Mouse (Mus musculus) testis, adult 2 months (tissue): ENCODE data around the gene Cacna1a.

Experiments used
- CTCF ChIP-seq: fragments of 200-500 bp; IDR thresholded peaks from 2 replicates; pipeline ENCODE4 v1.5.1; 2012; ENCODE audit warnings: low read depth, mild to moderate bottlenecking, inconsistent platforms, low read length, moderate library complexity; ENCODE audit not compliant: control insufficient read depth, insufficient read depth, insufficient replicate concordance
- POLR2A ChIP-seq: fragments of 200-500 bp; IDR thresholded peaks from 2 replicates; pipeline ENCODE4 v1.6.1; 2012; ENCODE audit warnings: low read depth, mild to moderate bottlenecking, inconsistent platforms, low read length, moderate library complexity; ENCODE audit not compliant: control insufficient read depth

GRCm38 (mm10) chr8:84601221-84601751 lies 213.0 kb downstream of the Cacna1a start:
- TF ChIP-seq POLR2A, result no peak
- no peak for TF ChIP-seq CTCF
